Mouse (Mus musculus): ENCODE data around the gene Ripply3. TPM values are rescaled to one million over a fixed set of nuclear protein-coding genes. Genes with fewer than 3 reads are reported as not detected.

The Ripply3 gene
- polyA plus RNA-seq, 1 experiment from 2014 or later, result 5.1 TPM

GRCm38 (mm10) chr16:94303203-94303535 lies 25.1 kb upstream of the Ripply3 start:
- DNase-seq (ENCODE audit: low spot score), result no peak
- peaks cover 2% of the 10 kb centered on the region; the same call in 1 of the 2 replicates for H3K9me3 ChIP-seq
- H3K4me3 ChIP-seq, result peak overlapping the region; percentile 37
- peaks cover 23% of the 10 kb centered on the region for H3K4me1 ChIP-seq (replicated peaks)
- H3K27ac ChIP-seq, result 0 out of 2 replicates have a peak overlapping the region, but pooled peaks have one; percentile 45
- 27% methylated on average over 6 of the region's 6 CpGs for whole genome bisulfite sequencing
- H3K36me3 ChIP-seq, result 0 out of 2 replicates have a peak, but pooled peaks cover 3% of the 10 kb centered on the region
- H3K27me3 ChIP-seq (ENCODE audit: insufficient read depth, poor library complexity, severe bottlenecking), result peaks cover 29% of the 10 kb centered on the region

GRCm38 (mm10) chr16:94307526-94307925 lies 20.7 kb upstream of the Ripply3 start:
- H3K36me3 ChIP-seq, result 0 out of 2 replicates have a peak, but pooled peaks cover 3% of the 10 kb centered on the region
- H3K27me3 ChIP-seq (ENCODE audit: insufficient read depth, poor library complexity, severe bottlenecking), result peaks cover 19% of the 10 kb centered on the region
- no peak overlapping the region for H3K4me3 ChIP-seq
- H3K4me1 ChIP-seq (replicated peaks), result peaks cover 29% of the 10 kb centered on the region
- H3K9me3 ChIP-seq, result peaks cover 2% of the 10 kb centered on the region; the same call in 1 of the 2 replicates
- DNase-seq (ENCODE audit: low spot score), result no peak
- 72% methylated on average over 6 of the region's 6 CpGs for WGBS
- no peak overlapping the region for H3K27ac ChIP-seq

- DNase-seq (ENCODE audit: low spot score), result peak; percentile 56
- Histone ChIP-seq H3K4me3 (no peak overlapping the region), H3K9me3 (peaks cover 2% of the 10 kb centered on the region; the same call in 1 of the 2 replicates), H3K27me3 (ENCODE audit: insufficient read depth, poor library complexity, severe bottlenecking) (peaks cover 15% of the 10 kb centered on the region), H3K4me1 (replicated peaks) (peaks cover 25% of the 10 kb centered on the region), H3K36me3 (0 out of 2 replicates have a peak, but pooled peaks cover 3% of the 10 kb centered on the region), H3K27ac (no peak overlapping the region)
- WGBS, result 56% methylated on average over 6 of the region's 6 CpGs
These were observed 20.3 kb upstream of the Ripply3 start for GRCm38 (mm10) chr16:94307942-94308341.

- WGBS, result 89% methylated on average over 4 of the region's 4 CpGs
- H3K27ac ChIP-seq, result no peak overlapping the region
- DNase-seq (ENCODE audit: low spot score), result no peak
These were observed 19.2 kb upstream of the Ripply3 start for GRCm38 (mm10) chr16:94309025-94309424.

GRCm38 (mm10) chr16:94311416-94311815 lies 16.8 kb upstream of the Ripply3 start:
- Histone ChIP-seq H3K27me3 (ENCODE audit: insufficient read depth, poor library complexity, severe bottlenecking) (peaks cover 5% of the 10 kb centered on the region; the same call in 1 of the 2 replicates), H3K4me3 (peak overlapping the region; percentile 78; the same call in 1 of the 2 replicates), H3K9me3 (no peaks in the 10 kb centered on the region), H3K27ac (no peak overlapping the region), H3K4me1 (replicated peaks) (peaks cover 31% of the 10 kb centered on the region), H3K36me3 (no peaks in the 10 kb centered on the region)
- WGBS, result 87% methylated on average over 1 of the region's 1 CpGs
- DNase-seq (ENCODE audit: low spot score), result no peak

More at GRCm38 (mm10) chr16:94309025-94309424, 19.2 kb upstream of the Ripply3 start:
- Histone ChIP-seq H3K4me3 (no peak overlapping the region), H3K27me3 (ENCODE audit: insufficient read depth, poor library complexity, severe bottlenecking) (peaks cover 4% of the 10 kb centered on the region; the same call in 1 of the 2 replicates), H3K4me1 (replicated peaks) (peaks cover 28% of the 10 kb centered on the region), H3K36me3 (0 out of 2 replicates have a peak, but pooled peaks cover 3% of the 10 kb centered on the region), H3K9me3 (peaks cover 2% of the 10 kb centered on the region; the same call in 1 of the 2 replicates)

- peaks cover 31% of the 10 kb centered on the region for H3K4me1 ChIP-seq (replicated peaks)
- DNase-seq (ENCODE audit: low spot score), result no peak
- 81% methylated on average over 4 of the region's 4 CpGs for WGBS
- peak overlapping the region; percentile 99 for H3K27ac ChIP-seq
- peaks cover 5% of the 10 kb centered on the region; the same call in 1 of the 2 replicates for H3K27me3 ChIP-seq (ENCODE audit: insufficient read depth, poor library complexity, severe bottlenecking)
- no peaks in the 10 kb centered on the region for H3K36me3 ChIP-seq
- no peaks in the 10 kb centered on the region for H3K9me3 ChIP-seq
- H3K4me3 ChIP-seq, result peak overlapping the region; percentile 78
These were observed 16.3 kb upstream of the Ripply3 start for GRCm38 (mm10) chr16:94311931-94312330.

- WGBS, result under 1% methylated on average over 20 of the region's 20 CpGs
- peak overlapping the region; percentile 78 for H3K4me3 ChIP-seq
- no peaks in the 10 kb centered on the region for H3K9me3 ChIP-seq
- DNase-seq (ENCODE audit: low spot score), result peak; percentile 86
- H3K4me1 ChIP-seq (replicated peaks), result peaks cover 27% of the 10 kb centered on the region
- no peaks in the 10 kb centered on the region for H3K36me3 ChIP-seq
- H3K27ac ChIP-seq, result peak overlapping the region; percentile 99
- H3K27me3 ChIP-seq (ENCODE audit: insufficient read depth, poor library complexity, severe bottlenecking), result peaks cover 5% of the 10 kb centered on the region; the same call in 1 of the 2 replicates
These were observed 15.5 kb upstream of the Ripply3 start for GRCm38 (mm10) chr16:94312663-94313228.

GRCm38 (mm10) chr16:94313229-94314030 lies 14.8 kb upstream of the Ripply3 start, which contains the start of gene Hlcs:
Gene Hlcs (minus strand): TSS chr16:94313571.
- under 1% methylated on average over 64 of the region's 64 CpGs for WGBS

GRCm38 (mm10) chr16:94314626-94315025 lies 13.6 kb upstream of the Ripply3 start:
- H3K36me3 ChIP-seq, result no peaks in the 10 kb centered on the region
- no peak overlapping the region for H3K27ac ChIP-seq
- 92% methylated on average over 5 of the region's 5 CpGs for WGBS
- H3K27me3 ChIP-seq (ENCODE audit: insufficient read depth, poor library complexity, severe bottlenecking), result peaks cover 5% of the 10 kb centered on the region; the same call in 1 of the 2 replicates
- no peak overlapping the region for H3K4me3 ChIP-seq
- no peak for DNase-seq (ENCODE audit: low spot score)
- peaks cover 22% of the 10 kb centered on the region for H3K4me1 ChIP-seq (replicated peaks)
- H3K9me3 ChIP-seq, result no peaks in the 10 kb centered on the region

More at GRCm38 (mm10) chr16:94313229-94314030, 14.8 kb upstream of the Ripply3 start, which contains the start of gene Hlcs:
- Histone ChIP-seq H3K4me1 (replicated peaks) (peaks cover 22% of the 10 kb centered on the region), H3K36me3 (no peaks in the 10 kb centered on the region), H3K27me3 (ENCODE audit: insufficient read depth, poor library complexity, severe bottlenecking) (peaks cover 5% of the 10 kb centered on the region; the same call in 1 of the 2 replicates), H3K4me3 (peak within 1 kb of the TSS; percentile 78), H3K9me3 (no peaks in the 10 kb centered on the region), H3K27ac (peak within 1 kb of the TSS; percentile 99)
- DNase-seq (ENCODE audit: low spot score), result peak; percentile 96

GRCm38 (mm10) chr16:94315215-94315614 lies 13.0 kb upstream of the Ripply3 start:
- WGBS, result 55% methylated on average over 1 of the region's 1 CpGs
- Histone ChIP-seq H3K27me3 (ENCODE audit: insufficient read depth, poor library complexity, severe bottlenecking) (peaks cover 5% of the 10 kb centered on the region; the same call in 1 of the 2 replicates), H3K4me3 (no peak overlapping the region), H3K4me1 (replicated peaks) (peaks cover 22% of the 10 kb centered on the region), H3K36me3 (no peaks in the 10 kb centered on the region), H3K9me3 (no peaks in the 10 kb centered on the region), H3K27ac (no peak overlapping the region)
- no peak for DNase-seq (ENCODE audit: low spot score)

GRCm38 (mm10) chr16:94317752-94318151 lies 10.5 kb upstream of the Ripply3 start:
- Histone ChIP-seq H3K27ac (no peak overlapping the region), H3K36me3 (no peaks in the 10 kb centered on the region), H3K4me3 (no peak overlapping the region), H3K9me3 (no peaks in the 10 kb centered on the region), H3K27me3 (ENCODE audit: insufficient read depth, poor library complexity, severe bottlenecking) (peaks cover 5% of the 10 kb centered on the region; the same call in 1 of the 2 replicates), H3K4me1 (replicated peaks) (peaks cover 12% of the 10 kb centered on the region)
- 81% methylated on average over 5 of the region's 5 CpGs for WGBS
- DNase-seq (ENCODE audit: low spot score), result no peak

GRCm38 (mm10) chr16:94320223-94320622 lies 8.0 kb upstream of the Ripply3 start:
- no peak for DNase-seq (ENCODE audit: low spot score)
- H3K27ac ChIP-seq, result no peak overlapping the region
- H3K36me3 ChIP-seq, result no peaks in the 10 kb centered on the region
- 82% methylated on average over 5 of the region's 5 CpGs for WGBS
- no peaks in the 10 kb centered on the region for H3K9me3 ChIP-seq
- peaks cover 4% of the 10 kb centered on the region for H3K27me3 ChIP-seq (ENCODE audit: insufficient read depth, poor library complexity, severe bottlenecking)
- no peak overlapping the region for H3K4me3 ChIP-seq
- H3K4me1 ChIP-seq (replicated peaks), result no peaks in the 10 kb centered on the region
